Mouse (Mus musculus) stomach, embryonic 15.5 days (tissue): Measurements from ENCODE around the gene Nfic. TPM values are rescaled to one million over a fixed set of nuclear protein-coding genes. Genes with fewer than 3 reads are reported as not detected.
A peak's percentile ranks its signal among the peaks of the same experiment; 100 is the strongest.

Experiments used
- ATAC-seq: fragments of 200-750 bp; cut with Nextera tagmentation; 2 replicates; pipeline ENCODE4 v1.8.0; 2017; ENCODE audit warnings: low read depth, moderate number of reproducible peaks, moderate TSS enrichment; ENCODE audit not compliant: insufficient read depth, low FRiP score
- H3K27ac ChIP-seq: fragments of 300-500 bp; sonication (generic); 2 replicates; pipeline ENCODE4 v1.5.1; 2015; ENCODE audit warnings: mild to moderate bottlenecking, inconsistent platforms
- H3K27me3 ChIP-seq: fragments of 300-500 bp; sonication (generic); replicated peaks from 2 replicates; pipeline ENCODE4 v1.6.1; 2015; ENCODE audit warnings: inconsistent platforms
- H3K36me3 ChIP-seq: fragments of 300-500 bp; sonication (generic); 2 replicates; pipeline ENCODE4 v1.6.1; 2015; ENCODE audit warnings: inconsistent platforms
- H3K4me1 ChIP-seq: fragments of 300-500 bp; sonication (generic); 2 replicates; pipeline ENCODE4 v1.6.1; 2015; ENCODE audit warnings: inconsistent platforms
- H3K4me2 ChIP-seq: fragments of 300-500 bp; sonication (generic); 2 replicates; pipeline ENCODE4 v1.6.1; 2015; ENCODE audit warnings: mild to moderate bottlenecking, inconsistent platforms
- H3K4me3 ChIP-seq: fragments of 300-500 bp; sonication (generic); replicated peaks from 2 replicates; pipeline ENCODE4 v1.5.1; 2015; ENCODE audit warnings: inconsistent platforms
- H3K9ac ChIP-seq: fragments of 300-500 bp; sonication (generic); 2 replicates; pipeline ENCODE4 v1.6.1; 2015; ENCODE audit warnings: inconsistent platforms
- H3K9me3 ChIP-seq: fragments of 300-500 bp; sonication (generic); 2 replicates; pipeline ENCODE4 v1.6.1; 2016; ENCODE audit warnings: inconsistent platforms
- WGBS: fragments of 180-500 bp; shearing (Covaris S2); methylation state at CpG from one replicate; pipeline ENCODE4 v1.1.7; 2015; 5-methylcytosine and 5-hydroxymethylcytosine counted together
- polyA plus RNA-seq: library from polyadenylated mRNA; unstranded; fragments of >200 nt; fragmentation: Nextera tagmentation; extraction: Ambion mirVana; gene quantifications from 2 replicates; pipeline ENCODE4 v1.2.1, GENCODE M21; 2015

The Nfic gene
- polyA plus RNA-seq, 1 experiment from 2014 or later = 78.2 TPM

- H3K36me3 ChIP-seq = peaks cover 7% of the 10 kb centered on the region; the same call in 1 of the 2 replicates
- H3K9me3 ChIP-seq = no peaks in the 10 kb centered on the region
- 72% methylated on average over 16 of the region's 16 CpGs for WGBS
- no peak overlapping the region for H3K4me2 ChIP-seq
- 0 out of 2 replicates have a peak, but pooled peaks cover 4% of the 10 kb centered on the region for H3K27me3 ChIP-seq
- peaks cover 96% of the 10 kb centered on the region for H3K4me1 ChIP-seq
- ATAC-seq = no peak
- peak overlapping the region; percentile 84 for H3K27ac ChIP-seq
- no peak overlapping the region for H3K9ac ChIP-seq
- H3K4me3 ChIP-seq = no peak overlapping the region
Observed at GRCm38 (mm10) chr10:81412586-81413309, 42.7 kb downstream of the Nfic start.

- 40% methylated on average over 18 of the region's 18 CpGs for WGBS
- H3K9ac ChIP-seq = no peak overlapping the region
- peak; percentile 6; the same call in 1 of the 2 replicates for ATAC-seq
Observed at GRCm38 (mm10) chr10:81411471-81412400, 43.7 kb downstream of the Nfic start.

DNA sequence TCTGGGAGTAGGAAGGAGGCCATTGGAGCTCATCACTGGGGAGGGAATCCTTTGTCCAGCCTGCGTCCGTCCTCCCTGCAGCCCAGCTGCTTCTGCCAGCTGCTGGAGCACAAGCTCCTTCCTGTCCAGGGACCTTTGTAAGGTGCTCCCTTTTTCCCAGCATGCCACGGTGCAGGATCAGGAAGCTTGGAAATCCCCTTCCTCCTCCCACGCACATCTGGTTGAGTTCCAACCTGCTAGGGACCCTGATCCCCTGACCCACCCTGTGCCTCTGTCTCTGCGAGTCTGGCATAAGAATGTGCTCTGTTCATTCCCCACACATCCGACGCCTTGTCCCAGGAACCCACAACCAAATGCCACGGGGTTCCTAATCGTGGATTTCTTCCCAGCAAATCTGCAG, 44.5 kb downstream of the Nfic start:
- H3K9me3 ChIP-seq = no peaks in the 10 kb centered on the region
- H3K4me1 ChIP-seq = peaks cover 89% of the 10 kb centered on the region
- H3K4me2 ChIP-seq = no peak overlapping the region

More at GRCm38 (mm10) chr10:81411471-81412400, 43.7 kb downstream of the Nfic start:
- Histone ChIP-seq H3K27me3 (0 out of 2 replicates have a peak, but pooled peaks cover 4% of the 10 kb centered on the region), H3K4me1 (peaks cover 96% of the 10 kb centered on the region), H3K9me3 (no peaks in the 10 kb centered on the region), H3K27ac (peak overlapping the region; percentile 84), H3K4me3 (no peak overlapping the region), H3K4me2 (peak overlapping the region; percentile 14), H3K36me3 (peaks cover 10% of the 10 kb centered on the region; the same call in 1 of the 2 replicates)

GRCm38 (mm10) chr10:81410350-81410749, 45.1 kb downstream of the Nfic start:
- ATAC-seq = no peak
- WGBS = 52% methylated on average over 4 of the region's 4 CpGs
- Histone ChIP-seq H3K9me3 (no peaks in the 10 kb centered on the region), H3K27me3 (0 out of 2 replicates have a peak, but pooled peaks cover 4% of the 10 kb centered on the region), H3K4me2 (no peak overlapping the region), H3K4me1 (peaks cover 83% of the 10 kb centered on the region), H3K36me3 (peaks cover 10% of the 10 kb centered on the region; the same call in 1 of the 2 replicates), H3K4me3 (no peak overlapping the region), H3K9ac (no peak overlapping the region), H3K27ac (peak overlapping the region; percentile 84)

More for the DNA sequence above, 44.5 kb downstream of the Nfic start:
- Histone ChIP-seq H3K9ac (no peak overlapping the region), H3K27me3 (0 out of 2 replicates have a peak, but pooled peaks cover 4% of the 10 kb centered on the region), H3K36me3 (peaks cover 10% of the 10 kb centered on the region; the same call in 1 of the 2 replicates), H3K27ac (peak overlapping the region; percentile 84), H3K4me3 (no peak overlapping the region)
- no peak for ATAC-seq
- WGBS = 58% methylated on average over 9 of the region's 9 CpGs

DNA sequence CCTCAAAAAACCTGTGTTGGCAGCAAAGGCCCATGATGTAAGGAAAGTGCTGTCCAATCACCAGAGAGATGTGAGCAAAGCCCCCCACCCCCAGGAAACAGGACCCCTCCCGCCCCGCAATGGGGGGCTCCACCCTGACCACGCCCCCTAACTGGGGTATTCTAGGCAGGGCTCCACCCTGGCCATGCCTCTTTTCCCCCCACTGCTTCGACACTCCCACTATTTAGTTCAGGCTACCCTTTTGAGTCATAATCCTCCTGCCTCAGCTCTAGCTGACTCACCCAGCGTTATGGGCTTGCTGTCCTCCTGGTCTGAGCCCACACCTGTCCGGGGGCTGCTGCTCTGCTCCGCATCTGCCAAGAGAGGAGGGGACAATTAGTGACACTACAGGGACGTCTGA, 46.1 kb downstream of the Nfic start:
- Histone ChIP-seq H3K27ac (0 out of 2 replicates have a peak overlapping the region, but pooled peaks have one; percentile 42), H3K4me3 (no peak overlapping the region), H3K9ac (no peak overlapping the region), H3K4me2 (no peak overlapping the region), H3K4me1 (peaks cover 73% of the 10 kb centered on the region), H3K36me3 (peaks cover 15% of the 10 kb centered on the region; the same call in 1 of the 2 replicates), H3K27me3 (0 out of 2 replicates have a peak, but pooled peaks cover 4% of the 10 kb centered on the region), H3K9me3 (no peaks in the 10 kb centered on the region)
- 30% methylated on average over 8 of the region's 8 CpGs for WGBS
- ATAC-seq = no peak

DNA sequence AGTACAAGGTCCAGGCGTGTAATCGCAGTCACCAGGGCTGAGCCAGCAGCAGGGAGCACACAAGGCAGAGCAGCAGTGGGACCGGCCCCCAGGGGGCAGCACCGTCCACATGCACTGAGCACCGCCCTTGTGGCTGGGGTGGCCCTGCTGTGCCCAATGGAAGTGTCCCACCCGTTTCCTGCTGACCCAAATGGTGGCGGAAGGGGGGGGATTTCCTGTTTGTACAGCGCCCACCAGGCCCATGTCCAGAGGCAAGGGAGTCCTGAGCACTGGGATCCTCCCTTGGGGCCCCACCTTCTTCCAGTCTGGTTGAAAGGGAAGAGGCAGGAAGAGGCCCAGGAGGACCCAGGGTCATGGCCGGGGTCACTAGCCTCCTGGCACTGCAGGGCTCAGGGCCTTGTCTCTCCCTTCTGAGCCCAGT, 46.6 kb downstream of the Nfic start:
- H3K4me2 ChIP-seq = no peak overlapping the region
- no peak overlapping the region for H3K9ac ChIP-seq
- peaks cover 19% of the 10 kb centered on the region; the same call in 1 of the 2 replicates for H3K36me3 ChIP-seq
- H3K4me3 ChIP-seq = no peak overlapping the region
- peaks cover 71% of the 10 kb centered on the region for H3K4me1 ChIP-seq
- 0 out of 2 replicates have a peak, but pooled peaks cover 4% of the 10 kb centered on the region for H3K27me3 ChIP-seq
- 0 out of 2 replicates have a peak overlapping the region, but pooled peaks have one; percentile 42 for H3K27ac ChIP-seq
- H3K9me3 ChIP-seq = no peaks in the 10 kb centered on the region
- WGBS = 34% methylated on average over 9 of the region's 9 CpGs
- ATAC-seq = peak; percentile 27; the same call in 1 of the 2 replicates

DNA sequence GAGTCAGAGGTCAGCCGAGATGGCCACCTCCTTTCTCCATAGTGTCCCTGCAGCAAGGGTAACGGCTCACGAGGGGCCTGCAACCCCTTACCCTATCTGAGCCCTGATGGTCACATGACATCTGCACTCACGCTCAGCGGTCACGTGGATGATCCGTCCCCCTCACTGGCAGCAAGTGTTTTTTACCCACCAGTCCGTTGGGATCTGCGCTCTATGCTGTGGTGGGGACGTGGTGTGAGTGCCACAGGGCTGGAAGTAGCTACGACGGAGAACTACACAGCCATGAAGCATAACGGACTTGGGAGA, 47.1 kb downstream of the Nfic start:
- H3K9ac ChIP-seq = no peak overlapping the region
- peaks cover 69% of the 10 kb centered on the region for H3K4me1 ChIP-seq
- no peak for ATAC-seq
- H3K4me3 ChIP-seq = no peak overlapping the region
- 0 out of 2 replicates have a peak overlapping the region, but pooled peaks have one; percentile 3 for H3K27ac ChIP-seq
- H3K27me3 ChIP-seq = 0 out of 2 replicates have a peak, but pooled peaks cover 4% of the 10 kb centered on the region
- H3K9me3 ChIP-seq = no peaks in the 10 kb centered on the region
- WGBS = 49% methylated on average over 13 of the region's 13 CpGs
- H3K36me3 ChIP-seq = peaks cover 19% of the 10 kb centered on the region; the same call in 1 of the 2 replicates
- no peak overlapping the region; the same call in 1 of the 2 replicates for H3K4me2 ChIP-seq

DNA sequence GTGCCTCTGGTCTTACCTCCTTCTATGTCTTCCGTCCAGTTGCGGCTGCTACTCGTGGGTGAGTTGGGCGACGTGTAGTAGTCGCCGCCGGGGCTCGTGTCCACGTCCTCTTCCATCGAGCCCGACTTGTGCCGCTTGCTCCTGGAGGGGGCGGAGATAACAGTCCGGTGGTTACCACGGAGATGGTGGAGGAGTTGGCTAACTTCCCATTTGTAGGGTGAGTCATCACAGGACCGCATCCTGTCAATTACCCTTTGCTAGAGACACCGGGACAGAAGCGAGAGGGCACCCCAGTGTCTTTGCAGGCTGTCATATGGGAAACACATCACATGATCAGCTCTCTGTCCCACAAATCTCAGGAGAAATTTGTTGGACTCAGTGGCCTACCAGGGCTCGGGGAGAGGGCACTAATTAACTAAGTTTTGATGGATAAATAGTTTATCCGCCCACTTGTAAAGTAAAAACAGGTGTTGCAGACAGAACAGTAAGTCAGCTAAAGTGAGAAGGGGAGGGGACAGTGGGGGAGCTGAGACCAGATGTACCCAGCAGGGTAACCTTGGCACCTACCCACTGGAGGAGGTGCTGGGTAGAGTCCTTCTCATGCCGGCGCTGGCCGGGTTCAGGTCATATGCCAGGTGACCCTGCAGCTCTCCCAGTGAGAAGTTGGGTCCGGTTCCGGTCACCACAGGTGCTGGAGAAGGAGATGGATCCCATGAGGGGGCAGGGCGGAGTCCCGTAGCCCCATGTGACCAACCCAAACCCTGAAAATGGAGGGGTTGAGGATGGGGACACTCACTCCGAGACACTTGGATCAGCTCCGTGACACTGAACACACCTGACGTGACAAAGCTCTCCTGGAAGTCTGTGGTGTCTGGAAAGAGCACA, 47.7 kb downstream of the Nfic start:
- Histone ChIP-seq H3K27ac (0 out of 2 replicates have a peak overlapping the region, but pooled peaks have one; percentile 3), H3K4me3 (peak overlapping the region; percentile 16), H3K36me3 (peaks cover 19% of the 10 kb centered on the region; the same call in 1 of the 2 replicates), H3K4me2 (peak overlapping the region; percentile 38), H3K9me3 (no peaks in the 10 kb centered on the region), H3K9ac (no peak overlapping the region), H3K4me1 (peaks cover 69% of the 10 kb centered on the region), H3K27me3 (0 out of 2 replicates have a peak, but pooled peaks cover 4% of the 10 kb centered on the region)
- no peak for ATAC-seq
- WGBS = 29% methylated on average over 31 of the region's 31 CpGs

- Histone ChIP-seq H3K4me2 (peak overlapping the region; percentile 38), H3K27ac (no peak overlapping the region), H3K4me1 (peaks cover 69% of the 10 kb centered on the region), H3K27me3 (0 out of 2 replicates have a peak, but pooled peaks cover 4% of the 10 kb centered on the region), H3K9me3 (no peaks in the 10 kb centered on the region), H3K4me3 (peak overlapping the region; percentile 16), H3K36me3 (peaks cover 19% of the 10 kb centered on the region; the same call in 1 of the 2 replicates), H3K9ac (no peak overlapping the region)
- WGBS = 51% methylated on average over 24 of the region's 24 CpGs
- ATAC-seq = no peak
Observed at GRCm38 (mm10) chr10:81406504-81407440, 48.7 kb downstream of the Nfic start.
